Mouse (Mus musculus) brain, adult 2 months (tissue): ENCODE measurements around the gene Wrap73.

Experiments
- DNase-seq: peaks from one replicate; pipeline ENCODE4 v3.0.0; 2011; ENCODE audit warnings: low read depth, low spot score

Wrap73 gene

GRCm38 (mm10) chr4:154142211-154143040 lies at the start of gene Wrap73:
Gene Wrap73, plus strand, starts transcription at chr4:154142372.
- peak; percentile 97 for DNase-seq

- DNase-seq = peak; percentile 60
Observed at GRCm38 (mm10) chr4:154093210-154093609, 49.0 kb upstream of the Wrap73 start.

GRCm38 (mm10) chr4:154096111-154096510 lies 46.1 kb upstream of the Wrap73 start:
- no peak for DNase-seq

- DNase-seq = no peak
Observed at GRCm38 (mm10) chr4:154099361-154099760, 42.8 kb upstream of the Wrap73 start.

- no peak for DNase-seq
Observed at GRCm38 (mm10) chr4:154103386-154103785, 38.8 kb upstream of the Wrap73 start.

- DNase-seq = no peak
Observed at GRCm38 (mm10) chr4:154103912-154104311, 38.3 kb upstream of the Wrap73 start.

- peak; percentile 84 for DNase-seq
Observed at GRCm38 (mm10) chr4:154105381-154106001, 36.7 kb upstream of the Wrap73 start.

- DNase-seq = no peak
Observed at GRCm38 (mm10) chr4:154106497-154107061, 35.6 kb upstream of the Wrap73 start.

- peak; percentile 96 for DNase-seq
Observed at GRCm38 (mm10) chr4:154109216-154109849, 32.8 kb upstream of the Wrap73 start.

- DNase-seq = no peak
Observed at GRCm38 (mm10) chr4:154109850-154110243, 32.3 kb upstream of the Wrap73 start.

- no peak for DNase-seq
Observed at GRCm38 (mm10) chr4:154116421-154116820, 25.8 kb upstream of the Wrap73 start.

GRCm38 (mm10) chr4:154118782-154119181 lies 23.4 kb upstream of the Wrap73 start:
- peak; percentile 86 for DNase-seq

GRCm38 (mm10) chr4:154119208-154119607 lies 23.0 kb upstream of the Wrap73 start:
- DNase-seq = peak; percentile 14

- no peak for DNase-seq
Observed at GRCm38 (mm10) chr4:154121800-154122199, 20.4 kb upstream of the Wrap73 start.

GRCm38 (mm10) chr4:154122374-154122773 lies 19.8 kb upstream of the Wrap73 start:
- peak; percentile 47 for DNase-seq

GRCm38 (mm10) chr4:154123553-154123952 lies 18.6 kb upstream of the Wrap73 start:
- no peak for DNase-seq

GRCm38 (mm10) chr4:154125202-154125601 lies 17.0 kb upstream of the Wrap73 start:
- DNase-seq = no peak

- DNase-seq = no peak
Observed at GRCm38 (mm10) chr4:154127273-154127672, 14.9 kb upstream of the Wrap73 start.

- no peak for DNase-seq
Observed at GRCm38 (mm10) chr4:154129950-154130349, 12.2 kb upstream of the Wrap73 start.

GRCm38 (mm10) chr4:154131894-154132293 lies 10.3 kb upstream of the Wrap73 start:
- no peak for DNase-seq

- no peak for DNase-seq
Observed at GRCm38 (mm10) chr4:154134803-154135202, 7.4 kb upstream of the Wrap73 start.

GRCm38 (mm10) chr4:154137139-154137538 lies 5.0 kb upstream of the Wrap73 start:
- no peak for DNase-seq
